Mouse (Mus musculus) kidney, adult 2 months (tissue): ENCODE measurements around the gene Arid3b. TPM values are rescaled to one million over a fixed set of nuclear protein-coding genes. Genes with fewer than 3 reads are reported as not detected.

Source experiments
- DNase-seq: peaks from one replicate; pipeline ENCODE4 v3.0.0; 2021
- H3K27ac ChIP-seq: fragments of 200-500 bp; 2 replicates; pipeline ENCODE4 v1.5.1; 2012; ENCODE audit warnings: low read depth, low read length, control low read depth, inconsistent platforms; ENCODE audit not compliant: insufficient read depth
- H3K27me3 ChIP-seq: fragments of 200-500 bp; replicated peaks from 2 replicates; pipeline ENCODE4 v1.6.1; 2012; ENCODE audit warnings: mild to moderate bottlenecking, moderate library complexity, low read length, inconsistent platforms; ENCODE audit not compliant: control insufficient read depth, insufficient read depth
- H3K36me3 ChIP-seq: fragments of 200-500 bp; 2 replicates; pipeline ENCODE4 v1.6.1; 2012; ENCODE audit warnings: mild to moderate bottlenecking, moderate library complexity, low read length, inconsistent platforms; ENCODE audit not compliant: control insufficient read depth, insufficient read depth
- H3K4me1 ChIP-seq: fragments of 200-500 bp; 2 replicates; pipeline ENCODE4 v1.6.1; 2011; ENCODE audit warnings: low read length; ENCODE audit not compliant: control insufficient read depth, insufficient read depth
- H3K4me3 ChIP-seq: fragments of 200-500 bp; 2 replicates; pipeline ENCODE4 v1.5.1; 2011; ENCODE audit warnings: mild to moderate bottlenecking, low read depth, low read length, control low read depth; ENCODE audit not compliant: insufficient read depth
- CTCF ChIP-seq: fragments of 200-500 bp; conservative IDR thresholded peaks from 2 replicates; pipeline ENCODE4 v1.5.1; 2011; ENCODE audit warnings: low read depth, mild to moderate bottlenecking, control low read depth, low read length, moderate library complexity, mixed read lengths; ENCODE audit not compliant: insufficient read depth, insufficient read length
- POLR2A ChIP-seq: fragments of 200-500 bp; IDR thresholded peaks from one replicate; pipeline ENCODE4 v1.6.1; 2011; ENCODE audit warnings: low read depth, low read length, control low read depth
- WGBS: fragments of 180-500 bp; shearing (Covaris S2); methylation state at CpG from one replicate; pipeline ENCODE4 v1.1.7; 2018; 5-methylcytosine and 5-hydroxymethylcytosine counted together
- polyA plus RNA-seq: library from polyadenylated mRNA; depleted of rRNA; stranded (reverse); fragments of >200 nt; gene quantifications from 2 replicates; pipeline ENCODE4 v1.2.3, GENCODE M21; 2012

Arid3b gene
- polyA plus RNA-seq, 1 experiment: 5.0 TPM

GRCm38 (mm10) chr9:57775736-57776135, 60.9 kb downstream of the Arid3b start:
- Histone ChIP-seq H3K4me3 (no peak overlapping the region), H3K27me3 (no peaks in the 10 kb centered on the region), H3K27ac (no peak overlapping the region), H3K36me3 (no peaks in the 10 kb centered on the region), H3K4me1 (no peaks in the 10 kb centered on the region)
- 67% methylated on average over 4 of the region's 4 CpGs for WGBS
- DNase-seq: no peak
- TF ChIP-seq POLR2A (no peak), CTCF (no peak)

- no peak for DNase-seq
- H3K4me1 ChIP-seq: no peaks in the 10 kb centered on the region
Measured at GRCm38 (mm10) chr9:57775026-57775425, 61.6 kb downstream of the Arid3b start.

GRCm38 (mm10) chr9:57774168-57774567, 62.4 kb downstream of the Arid3b start:
- no peaks in the 10 kb centered on the region for H3K4me1 ChIP-seq
- DNase-seq: peak; percentile 44
- 18% methylated on average over 1 of the region's 1 CpGs for WGBS
- no peak overlapping the region for H3K27ac ChIP-seq
- TF ChIP-seq CTCF (peak; percentile 27; the same call in 1 of the 2 replicates), POLR2A (no peak)
- H3K27me3 ChIP-seq: no peaks in the 10 kb centered on the region
- H3K4me3 ChIP-seq: no peak overlapping the region
- no peaks in the 10 kb centered on the region for H3K36me3 ChIP-seq

More at GRCm38 (mm10) chr9:57775026-57775425, 61.6 kb downstream of the Arid3b start:
- H3K27ac ChIP-seq: no peak overlapping the region
- H3K27me3 ChIP-seq: no peaks in the 10 kb centered on the region
- 73% methylated on average over 5 of the region's 5 CpGs for WGBS
- no peak overlapping the region for H3K4me3 ChIP-seq
- no peaks in the 10 kb centered on the region for H3K36me3 ChIP-seq
- no peak for TF ChIP-seq POLR2A
- TF ChIP-seq CTCF: no peak

- DNase-seq: no peak
- TF ChIP-seq CTCF (no peak), POLR2A (no peak)
- Histone ChIP-seq H3K4me3 (no peak overlapping the region), H3K27ac (no peak overlapping the region), H3K36me3 (no peaks in the 10 kb centered on the region), H3K27me3 (no peaks in the 10 kb centered on the region), H3K4me1 (no peaks in the 10 kb centered on the region)
- 77% methylated on average over 3 of the region's 3 CpGs for WGBS
Measured at GRCm38 (mm10) chr9:57773754-57774153, 62.8 kb downstream of the Arid3b start.

GRCm38 (mm10) chr9:57770836-57771235, 65.8 kb downstream of the Arid3b start:
- WGBS: 92% methylated on average over 2 of the region's 2 CpGs
- Histone ChIP-seq H3K4me1 (no peaks in the 10 kb centered on the region), H3K4me3 (no peak overlapping the region), H3K27me3 (no peaks in the 10 kb centered on the region), H3K36me3 (no peaks in the 10 kb centered on the region), H3K27ac (no peak overlapping the region)
- DNase-seq: no peak
- TF ChIP-seq POLR2A: no peak
- no peak for TF ChIP-seq CTCF

GRCm38 (mm10) chr9:57770214-57770613, 66.4 kb downstream of the Arid3b start:
- 94% methylated on average over 1 of the region's 1 CpGs for WGBS
- Histone ChIP-seq H3K4me1 (no peaks in the 10 kb centered on the region), H3K27me3 (no peaks in the 10 kb centered on the region), H3K27ac (no peak overlapping the region), H3K4me3 (no peak overlapping the region), H3K36me3 (no peaks in the 10 kb centered on the region)
- no peak for DNase-seq
- TF ChIP-seq POLR2A (no peak), CTCF (no peak)

GRCm38 (mm10) chr9:57769539-57770069, 67.0 kb downstream of the Arid3b start:
- Histone ChIP-seq H3K36me3 (no peaks in the 10 kb centered on the region), H3K4me1 (no peaks in the 10 kb centered on the region), H3K27me3 (no peaks in the 10 kb centered on the region), H3K4me3 (no peak overlapping the region), H3K27ac (no peak overlapping the region)
- no peak for DNase-seq
- no peak for TF ChIP-seq POLR2A
- no peak for TF ChIP-seq CTCF
- 50% methylated on average over 2 of the region's 2 CpGs for WGBS
